Mouse (Mus musculus) myocyte (in vitro differentiated cells): ENCODE data around the gene St3gal6.

Source experiments
- MAX ChIP-seq: IDR thresholded peaks from one replicate; pipeline ENCODE4 v1.6.1; 2011; ENCODE audit warnings: low read depth, mild to moderate bottlenecking, control low read depth
- MYOG ChIP-seq, 3 experiments: IDR thresholded peaks; one replicate each; pipeline ENCODE4 v1.6.1; 2011; ENCODE audit warnings: control low read depth in 2 of 3, low read depth in 2 of 3, mild to moderate bottlenecking in 2 of 3; ENCODE audit not compliant: insufficient read length in 2 of 3, control insufficient read depth in 1 of 3, insufficient read depth in 1 of 3
- POLR2A ChIP-seq: IDR thresholded peaks from one replicate; pipeline ENCODE4 v1.6.1; 2011; ENCODE audit warnings: low read depth, mild to moderate bottlenecking, control low read depth, moderate library complexity; ENCODE audit not compliant: insufficient read length
- POLR2AphosphoS2 ChIP-seq: IDR thresholded peaks from one replicate; pipeline ENCODE4 v1.6.1; 2011; ENCODE audit warnings: low read depth, control low read depth; ENCODE audit not compliant: insufficient read length
- REST ChIP-seq: IDR thresholded peaks from one replicate; pipeline ENCODE4 v1.6.1; 2011; ENCODE audit warnings: mild to moderate bottlenecking, control low read depth, moderate library complexity; ENCODE audit not compliant: insufficient read depth, insufficient read length
- TCF3 ChIP-seq: IDR thresholded peaks from one replicate; pipeline ENCODE4 v1.6.1; 2011; ENCODE audit warnings: low read depth, control low read depth; ENCODE audit not compliant: insufficient read length
- USF1 ChIP-seq: IDR thresholded peaks from one replicate; pipeline ENCODE4 v1.6.1; 2011; ENCODE audit warnings: low read depth, mild to moderate bottlenecking, control low read depth, moderate library complexity

DNA sequence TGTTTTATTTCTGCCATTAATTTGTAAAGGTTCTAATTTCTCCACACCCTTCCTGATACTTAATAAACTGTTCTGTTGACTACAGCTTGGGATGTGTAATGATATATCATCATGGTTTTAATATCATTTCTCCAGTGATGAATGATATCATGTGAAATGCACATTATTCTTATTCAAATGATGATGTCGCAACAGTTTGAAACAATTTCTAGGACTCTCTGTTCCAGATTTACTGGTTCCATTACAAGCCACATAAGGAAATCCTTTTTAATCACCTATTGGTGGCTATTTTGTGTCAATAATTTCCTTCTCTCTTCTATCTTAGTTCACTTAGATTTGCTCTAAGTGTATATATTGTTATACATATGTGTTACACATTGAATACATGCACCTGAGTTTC lies 91.7 kb downstream of the St3gal6 start:
- TF ChIP-seq REST (no peak), USF1 (no peak), POLR2AphosphoS2 (no peak), POLR2A (no peak), MAX (no peak), TCF3 (no peak), MYOG (IDR thresholded peaks at IDR 0.05; ENCODE audit: control insufficient read depth in 1 of 3, insufficient read depth in 1 of 3, insufficient read length in 2 of 3, low read depth in 2 of 3) (no peak)
